Mouse (Mus musculus): ENCODE results near the gene Creb3l2.

Gene Creb3l2

DNA sequence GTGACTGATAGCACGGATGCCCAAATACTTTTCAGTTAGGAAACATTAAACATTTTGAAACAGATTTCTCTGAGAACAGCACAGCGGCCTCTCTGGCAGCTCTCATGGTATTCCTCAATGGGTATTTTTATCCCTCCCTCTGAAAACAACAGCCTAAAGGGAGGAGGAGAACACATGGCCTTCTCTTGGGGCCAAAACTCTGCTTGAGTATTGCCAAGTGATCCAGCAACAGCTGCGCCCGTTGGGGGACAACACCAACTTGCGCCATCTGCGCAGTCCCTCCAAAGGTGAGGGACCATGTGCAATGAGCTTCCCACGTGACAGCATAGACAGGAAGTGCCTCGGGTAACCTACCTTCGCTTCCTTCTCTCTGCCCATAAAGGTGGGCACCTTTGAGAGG lies 119.9 kb downstream of the Creb3l2 start:
- DNase-seq: no peak

DNA sequence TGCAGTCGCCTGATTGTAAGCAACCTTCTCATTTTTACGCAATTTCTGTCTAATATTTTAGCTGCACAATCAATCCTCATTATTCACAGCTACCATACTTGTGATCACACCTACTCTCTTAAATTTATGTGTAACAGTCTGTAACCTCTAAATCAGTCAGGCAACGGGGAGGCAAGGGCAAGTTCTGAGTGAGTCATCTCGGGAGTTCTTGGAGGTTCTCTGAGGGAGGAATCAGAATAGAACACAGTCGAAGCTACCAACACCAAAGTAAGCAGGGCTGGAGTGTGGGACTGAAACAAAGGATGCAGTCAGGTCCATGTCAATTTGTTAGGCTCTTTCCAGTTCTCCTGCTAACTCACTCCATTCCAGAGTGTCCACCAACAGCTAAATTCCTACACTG lies 124.0 kb downstream of the Creb3l2 start:
- DNase-seq: no peak

DNA sequence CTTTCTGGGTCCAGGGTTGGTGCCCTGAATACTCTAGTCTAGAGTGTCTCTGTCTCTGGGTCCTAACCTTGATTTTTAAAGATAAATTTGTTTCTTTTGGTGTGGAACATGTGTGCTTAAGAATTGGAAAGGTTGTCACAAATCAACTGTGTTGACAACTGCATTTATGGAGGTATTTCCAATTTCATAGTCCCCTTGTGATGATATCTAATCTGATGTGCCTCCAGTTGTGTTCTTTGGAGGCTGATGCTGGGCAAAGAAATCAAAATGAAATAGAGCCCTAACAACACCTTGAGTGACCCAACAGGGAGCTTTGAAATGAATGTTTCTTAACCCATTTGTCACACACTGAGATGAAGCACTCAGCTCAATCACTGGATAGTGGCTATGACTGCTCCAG lies 126.5 kb downstream of the Creb3l2 start:
- no peak for DNase-seq

DNA sequence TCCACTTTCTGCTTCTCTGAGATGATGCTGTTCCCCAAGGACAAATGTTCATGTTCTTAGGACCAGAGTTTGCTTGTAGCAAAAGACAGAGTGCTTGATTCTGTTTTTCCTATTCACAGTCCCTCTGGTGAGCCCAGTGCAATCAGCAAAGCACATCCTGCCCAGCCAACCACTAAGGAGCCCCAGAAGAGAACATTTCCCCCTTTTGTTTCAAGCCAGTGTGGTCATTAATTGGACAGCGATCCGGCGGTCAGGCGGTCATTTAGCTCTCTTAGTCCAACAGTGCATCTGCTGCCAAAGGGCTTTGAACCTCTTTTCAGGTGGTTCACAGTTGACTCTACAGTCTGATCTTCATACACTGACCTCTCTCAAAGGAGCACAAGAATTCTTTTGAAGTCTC lies 131.3 kb downstream of the Creb3l2 start:
- DNase-seq: no peak

DNA sequence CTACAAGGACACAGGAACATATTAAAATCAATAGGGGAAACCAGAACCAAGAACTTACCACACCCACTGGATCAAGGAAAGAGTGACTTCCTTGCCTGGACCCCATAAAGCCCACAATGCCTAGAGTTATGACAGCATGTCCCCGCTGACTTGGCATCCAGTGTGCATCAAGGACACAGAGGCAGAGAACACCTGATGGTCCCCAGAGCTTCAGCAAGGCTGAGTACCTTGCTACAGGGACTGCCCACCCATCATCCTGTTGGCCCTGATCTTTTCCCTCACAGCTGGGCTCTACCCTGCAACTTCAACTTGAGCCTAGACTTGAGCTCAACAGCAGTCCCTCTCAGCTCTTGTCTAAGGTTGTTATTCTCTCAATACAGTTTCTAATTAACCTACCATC lies 135.3 kb downstream of the Creb3l2 start:
- DNase-seq: no peak

DNA sequence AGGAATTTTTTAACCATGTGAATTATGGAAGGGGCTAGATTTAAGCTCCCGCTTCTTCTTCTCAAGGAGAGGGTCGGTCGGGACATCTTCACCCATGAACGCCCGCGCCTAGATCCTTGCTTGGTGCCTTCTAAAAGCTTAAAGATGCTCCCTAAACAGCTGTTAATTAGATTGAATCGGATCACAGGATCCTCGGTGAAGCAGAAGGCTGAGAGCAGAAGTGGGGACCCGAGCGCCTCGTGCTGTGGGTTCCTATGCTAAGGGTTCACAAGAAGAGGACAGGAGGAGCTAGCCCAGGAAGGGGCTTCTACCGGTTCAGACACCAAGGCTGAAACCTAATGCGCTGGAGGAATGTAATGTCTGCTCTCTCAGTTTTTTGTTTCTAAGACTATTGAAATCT lies 141.5 kb downstream of the Creb3l2 start:
- peak in 1 of 2 experiments; percentile 41 for DNase-seq

DNA sequence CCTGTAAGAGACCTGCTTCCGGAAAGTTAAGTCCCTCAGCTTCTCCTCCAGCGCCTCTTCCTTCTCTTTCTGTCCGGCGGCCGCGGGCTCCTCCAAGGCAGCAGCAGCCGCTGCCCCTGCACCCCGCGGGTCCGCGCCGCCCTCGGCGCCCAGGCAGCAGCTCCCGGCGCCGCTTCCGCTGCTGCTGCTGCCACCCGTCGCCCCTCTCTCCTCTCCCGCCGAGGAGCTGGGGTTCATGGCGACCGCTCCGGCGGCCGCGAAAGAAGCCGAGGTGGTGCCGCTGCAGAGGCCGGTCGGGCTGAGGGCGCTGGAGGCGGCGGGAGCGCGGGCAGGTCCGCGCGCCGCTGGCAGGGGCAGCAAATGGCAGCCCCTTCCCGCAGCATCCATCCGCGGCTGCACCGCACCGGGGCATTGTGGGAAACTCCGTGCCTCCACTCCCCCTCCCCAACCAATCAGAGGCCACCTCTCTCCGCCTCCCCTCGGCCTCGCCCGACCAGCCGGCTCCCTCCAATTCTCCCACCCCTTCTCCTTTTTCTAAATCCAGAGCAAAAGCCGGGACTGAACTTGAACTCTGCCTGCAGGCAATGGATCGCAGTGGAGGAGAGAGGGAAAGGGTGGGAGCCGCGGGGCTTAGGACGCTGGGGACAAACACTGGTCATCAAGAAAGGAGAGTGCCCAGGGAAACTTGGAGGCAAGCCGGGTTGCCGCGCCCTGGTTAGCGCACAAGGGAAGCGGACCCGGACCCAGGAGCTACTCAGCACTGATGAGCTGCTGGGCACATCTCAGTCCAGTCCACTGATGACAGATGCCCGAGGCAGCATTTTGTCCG lies 142.2 kb downstream of the Creb3l2 start, which contains the start of gene Dgki:
Gene Dgki (minus strand): TSS at position 623 of the 829 bp plus-strand sequence.
- peak; percentile 86 to 88 for DNase-seq

DNA sequence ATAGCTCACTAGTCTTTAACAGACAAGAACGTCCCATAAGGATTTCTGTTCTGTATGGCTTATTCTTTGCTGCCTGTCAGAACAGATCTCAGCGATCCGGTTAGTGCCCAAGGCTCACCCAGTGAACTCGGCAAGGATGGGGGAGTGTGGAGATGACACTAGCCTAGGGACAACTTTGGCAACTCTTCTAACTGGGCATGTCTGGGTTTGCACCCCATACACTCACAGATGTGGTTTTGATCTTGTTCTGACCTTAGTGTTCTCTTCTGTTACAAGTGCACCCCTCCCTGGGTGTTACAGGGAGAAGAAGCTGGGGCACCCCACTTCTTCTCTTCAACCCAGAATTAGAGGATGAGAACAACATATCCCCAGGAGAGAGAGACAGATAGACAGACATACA lies 143.0 kb downstream of the Creb3l2 start:
- DNase-seq: peak; percentile 15 to 23

DNA sequence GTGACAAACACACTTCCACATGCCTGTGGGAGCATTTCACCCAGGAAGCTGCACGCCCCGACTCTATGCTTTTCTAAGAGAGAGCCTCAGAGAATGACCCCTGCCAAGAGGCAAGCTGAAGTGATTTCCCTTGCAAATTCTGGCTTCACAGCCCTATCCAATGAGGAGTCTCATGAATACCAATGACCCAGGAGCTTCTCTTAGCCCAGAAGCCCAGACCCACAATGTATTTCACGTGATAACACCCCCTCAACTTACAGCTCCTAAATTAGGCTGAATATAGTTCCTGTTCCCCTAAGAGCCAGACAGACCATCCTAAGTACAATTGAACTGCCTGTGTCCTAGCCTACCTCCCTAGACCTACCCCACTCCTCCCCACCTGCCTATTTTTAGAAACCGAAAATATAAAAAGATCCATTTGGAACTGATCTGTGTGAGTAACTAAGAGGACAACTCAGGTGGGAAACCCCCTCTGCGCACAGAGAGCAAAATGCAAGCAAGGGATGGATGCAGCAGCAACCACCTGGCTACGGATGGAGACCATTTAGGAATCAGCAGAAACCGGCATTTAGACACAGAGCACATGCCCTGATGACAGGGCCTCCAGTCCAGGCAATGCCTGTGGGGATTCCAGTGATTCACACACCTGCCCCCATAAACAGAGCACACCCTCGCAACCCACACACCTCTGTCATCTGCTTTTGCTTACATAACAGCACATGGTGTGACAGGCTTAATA lies 144.0 kb downstream of the Creb3l2 start:
- peak; percentile 20 to 27 for DNase-seq

DNA sequence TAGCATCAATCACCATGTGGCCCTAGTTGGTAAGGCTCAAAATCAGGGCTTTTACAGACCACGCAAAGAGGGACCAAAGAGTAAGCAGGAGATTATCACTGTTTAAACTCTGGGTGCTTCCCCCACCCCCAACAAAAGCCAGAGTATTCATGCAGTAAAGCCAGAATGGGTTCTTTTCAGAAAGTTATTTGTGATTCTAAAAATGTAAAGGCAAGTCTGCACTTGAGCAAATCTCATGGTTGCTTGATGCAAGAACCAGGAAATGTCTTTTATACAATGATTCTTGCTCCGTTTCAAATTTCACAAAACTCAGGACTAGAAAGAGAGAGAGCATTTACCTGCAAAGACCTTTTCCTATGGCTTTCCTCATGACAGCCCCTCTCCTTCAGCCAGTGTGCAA lies 149.9 kb downstream of the Creb3l2 start:
- no peak for DNase-seq

DNA sequence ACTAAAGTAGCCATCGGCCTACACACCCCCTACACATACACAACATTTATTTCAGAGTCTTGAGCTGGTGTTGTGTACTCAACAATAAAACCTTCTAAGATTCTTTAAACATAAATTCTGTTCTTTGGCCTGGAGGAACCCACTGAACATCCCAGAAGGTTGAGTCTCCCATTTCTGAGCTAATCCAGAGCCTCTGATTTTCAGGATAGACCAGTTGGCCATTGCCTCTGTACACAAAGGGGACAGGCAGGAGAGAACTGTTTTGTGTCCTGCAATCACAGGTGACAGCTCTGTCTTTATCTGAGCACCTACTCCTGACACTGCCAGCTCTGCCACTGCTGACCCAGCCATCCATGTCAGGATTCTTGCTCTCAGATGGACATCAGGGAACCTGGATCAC lies 150.8 kb downstream of the Creb3l2 start:
- no peak for DNase-seq

DNA sequence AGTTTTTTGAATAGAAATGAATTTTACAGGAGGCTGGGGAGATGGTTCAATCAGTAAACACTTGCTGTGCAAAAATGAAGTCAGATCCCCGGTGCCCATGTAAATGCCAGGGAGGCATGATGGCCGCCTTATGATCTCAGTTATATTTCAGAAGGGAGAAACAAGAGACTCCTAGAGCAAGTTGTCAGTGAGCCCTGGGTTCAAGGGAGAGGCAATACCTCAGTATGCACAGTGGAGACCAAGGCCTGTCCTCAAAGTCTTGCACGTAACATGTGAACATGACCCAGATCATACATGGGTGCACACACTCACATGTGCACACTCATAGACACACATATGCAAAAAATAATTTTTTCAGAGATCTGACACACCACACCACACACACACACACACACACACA lies 151.3 kb downstream of the Creb3l2 start:
- no peak for DNase-seq

DNA sequence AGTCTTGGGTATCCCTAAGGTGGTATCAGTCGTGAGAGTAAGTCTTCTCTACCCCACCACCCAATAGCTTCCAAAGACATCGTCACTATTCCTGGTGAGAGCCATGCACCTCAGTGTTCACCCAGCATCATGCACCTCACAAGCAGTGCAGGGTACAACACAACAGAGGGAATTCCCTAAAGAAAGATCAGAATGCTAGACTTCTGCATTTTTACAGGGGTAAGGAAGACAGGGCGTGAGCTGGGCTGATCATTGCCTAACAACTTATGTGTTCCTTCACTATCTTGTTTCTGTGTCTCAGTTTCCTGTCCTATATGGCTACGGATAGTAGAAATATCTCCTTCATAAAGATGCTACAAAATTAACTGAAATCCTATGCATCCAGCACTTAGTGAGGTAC lies 155.8 kb downstream of the Creb3l2 start:
- no peak for DNase-seq

DNA sequence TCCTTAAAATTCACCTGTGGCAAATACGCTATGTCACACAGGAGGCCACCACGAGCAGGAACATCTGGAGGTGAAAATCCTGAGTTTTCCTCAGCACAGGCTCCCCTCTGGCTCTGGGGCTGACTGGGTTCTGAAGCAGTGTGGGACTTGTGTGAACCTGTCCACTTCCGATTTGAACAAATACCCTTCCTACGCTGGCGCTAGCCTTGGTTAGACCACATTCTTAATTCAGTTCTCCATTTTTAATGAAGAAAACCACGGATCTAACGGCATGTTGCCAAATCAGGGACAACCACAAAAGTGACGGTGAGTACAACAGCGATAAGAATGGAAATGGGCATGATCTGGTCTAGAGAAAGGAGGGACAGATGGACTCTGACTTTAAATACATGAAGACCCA lies 157.1 kb downstream of the Creb3l2 start:
- no peak for DNase-seq

DNA sequence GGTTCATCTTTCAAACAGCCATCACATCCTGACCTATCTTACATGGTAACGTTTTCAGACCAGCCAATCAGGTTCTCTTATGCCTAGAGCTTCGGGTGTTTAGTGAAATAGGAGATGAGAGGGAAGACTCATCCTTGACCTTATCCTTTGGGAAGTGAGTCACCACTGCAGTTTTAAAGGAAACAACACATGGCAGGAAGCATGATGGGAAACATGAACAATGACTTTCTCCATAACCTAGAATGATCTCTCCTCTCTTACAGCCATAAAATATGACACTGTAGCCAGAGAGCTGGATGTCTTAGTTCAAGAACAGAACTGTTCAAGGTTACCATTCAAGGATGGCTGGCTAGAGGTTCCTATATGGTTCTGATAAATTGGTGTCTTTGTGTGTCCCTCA lies 158.6 kb downstream of the Creb3l2 start:
- no peak for DNase-seq

DNA sequence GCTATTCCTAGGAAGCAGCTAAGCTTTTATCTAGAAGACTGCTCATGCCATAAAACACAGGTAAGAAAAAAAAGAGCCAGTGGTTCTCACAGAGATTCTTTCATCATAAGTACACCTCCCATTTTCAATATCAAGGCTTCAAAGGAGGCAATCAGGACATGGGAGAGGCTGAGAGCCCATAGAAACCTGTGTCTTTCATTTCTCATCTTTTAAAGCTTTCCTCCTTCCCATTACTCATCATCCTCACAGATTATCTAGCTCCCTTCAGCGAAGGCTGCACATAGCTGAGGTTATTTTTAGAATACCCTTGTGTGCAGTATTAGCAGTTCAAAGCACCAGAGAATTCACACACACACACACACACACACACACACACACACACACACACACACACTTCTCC lies 159.3 kb downstream of the Creb3l2 start:
- DNase-seq: no peak

All from cerebellum, postnatal 25 days (tissue).